Mouse (Mus musculus): ENCODE data around the gene Gm614. TPM values are rescaled to one million over a fixed set of nuclear protein-coding genes. Genes with fewer than 3 reads are reported as not detected.

Gene Gm614
- 1 to 10 TPM in 1 of 2 experiments, under 1 TPM in 1; 0.84 to 1.2 TPM for total RNA-seq (2021)
- long read RNA-seq, experiment 1 = 0 reads
- long read RNA-seq, experiment 2 = 0 reads

DNA sequence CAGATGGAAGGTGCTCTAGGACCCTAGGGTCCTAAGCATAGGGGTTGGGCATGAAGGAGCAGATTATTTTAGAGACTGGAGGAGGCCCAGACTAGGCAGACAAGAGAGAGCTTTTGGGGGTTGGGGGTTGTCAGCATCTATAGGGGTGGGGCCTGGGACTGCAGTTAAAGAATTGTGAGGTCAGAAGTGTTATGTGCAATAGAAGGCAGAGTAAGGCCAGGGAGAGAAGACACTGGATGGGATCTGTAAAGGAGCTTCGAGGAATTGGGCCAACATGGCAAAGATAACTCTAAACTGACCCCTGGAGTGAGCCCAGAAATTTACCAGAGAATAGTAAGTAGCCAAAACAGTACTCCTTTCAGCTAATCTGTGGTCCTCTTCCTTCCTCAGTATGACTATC lies at the start of gene Gm614:
Gene Gm614, minus strand, starts transcription at position 101 of the 400 bp plus-strand sequence.
- DNase-seq (ENCODE audit: low spot score in 2 of 2) = no peak

DNA sequence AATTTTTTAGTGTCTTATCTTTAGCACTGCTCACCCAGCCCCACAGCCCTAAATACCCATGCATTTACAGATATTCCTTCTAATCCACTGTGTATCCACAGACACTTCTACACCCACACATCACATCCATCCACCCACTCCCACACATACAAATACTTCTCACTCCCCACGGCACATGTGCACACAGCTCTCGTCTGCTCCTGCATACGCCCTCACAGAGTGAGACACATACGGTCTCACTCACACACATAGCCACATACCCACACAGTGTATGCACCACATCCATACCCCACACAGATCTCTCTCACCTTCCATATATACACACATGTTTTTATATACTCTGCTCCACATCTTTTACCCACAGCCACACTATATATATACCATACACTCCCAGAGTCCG lies 45.5 kb upstream of the Gm614 start:
- DNase-seq (ENCODE audit: low spot score in 2 of 2) = no peak

DNA sequence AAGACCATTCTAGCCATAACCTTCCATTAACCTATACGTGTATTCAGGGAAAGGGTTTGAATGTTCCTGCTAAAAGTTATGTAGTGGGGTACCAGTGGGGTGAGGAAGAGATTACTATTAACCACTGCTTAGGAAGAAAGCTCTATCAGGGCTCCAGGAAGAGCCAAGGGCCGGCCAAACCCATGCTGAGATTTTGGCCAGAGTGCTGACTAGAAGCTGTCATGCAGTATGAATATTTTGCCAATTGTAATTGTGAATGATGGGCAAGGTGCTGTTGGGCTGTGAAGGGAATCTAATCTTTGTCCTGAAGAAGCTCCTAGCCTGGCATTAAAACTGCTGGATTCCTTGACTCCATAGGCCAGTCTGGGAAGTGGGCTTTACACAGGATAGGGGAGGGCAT lies 40.9 kb upstream of the Gm614 start:
- no peak for DNase-seq (ENCODE audit: low spot score in 2 of 2)

DNA sequence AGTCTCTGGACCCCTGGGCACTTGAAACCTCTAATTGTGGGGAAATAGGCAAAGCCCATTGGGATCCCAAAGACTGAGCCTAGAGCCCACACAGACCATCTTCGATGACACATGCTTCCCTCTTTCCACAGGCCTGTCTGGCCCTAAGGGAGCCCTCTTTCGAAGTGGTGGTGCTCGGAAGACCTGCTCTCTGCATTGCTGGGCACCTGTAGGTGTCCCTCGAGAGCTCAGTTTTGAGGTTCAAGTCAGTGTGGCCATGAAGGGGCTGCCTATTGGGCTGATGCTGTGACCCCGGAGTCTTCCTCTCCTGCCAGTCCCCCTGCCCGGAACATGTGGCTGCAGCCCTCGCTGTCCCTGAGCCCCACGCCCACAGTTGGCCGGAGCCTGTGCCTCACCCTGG lies 37.9 kb upstream of the Gm614 start:
- no peak for DNase-seq (ENCODE audit: low spot score in 2 of 2)

DNA sequence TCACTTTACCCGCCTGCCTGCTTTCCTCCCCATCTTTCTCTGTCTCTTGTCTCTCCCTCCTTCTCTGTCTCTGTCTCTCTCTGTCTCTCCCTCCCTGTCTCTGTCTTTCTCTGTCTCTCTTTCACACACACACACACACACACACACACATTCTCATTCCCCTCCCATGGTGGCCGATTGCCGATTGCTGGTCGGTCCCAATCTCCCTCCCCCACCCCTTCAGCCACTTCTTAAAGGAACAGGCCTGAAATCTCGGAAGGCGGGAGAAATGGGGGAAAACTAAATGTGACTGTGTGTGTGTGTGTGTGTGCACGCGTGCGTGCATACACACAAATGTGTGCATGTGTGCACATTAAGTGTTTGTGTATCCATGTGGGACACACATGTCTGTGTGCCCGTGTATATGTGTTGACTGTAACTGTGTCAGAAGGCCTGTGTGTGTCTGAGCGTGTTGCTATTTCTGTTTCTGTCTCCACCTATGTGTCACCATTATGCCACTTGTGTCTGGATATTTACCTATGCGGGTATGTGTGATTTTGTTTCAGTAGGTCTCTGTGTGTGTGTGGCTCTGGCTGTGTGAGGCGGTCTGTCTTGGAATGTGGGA lies 36.7 kb upstream of the Gm614 start:
- no peak for DNase-seq (ENCODE audit: low spot score in 2 of 2)

DNA sequence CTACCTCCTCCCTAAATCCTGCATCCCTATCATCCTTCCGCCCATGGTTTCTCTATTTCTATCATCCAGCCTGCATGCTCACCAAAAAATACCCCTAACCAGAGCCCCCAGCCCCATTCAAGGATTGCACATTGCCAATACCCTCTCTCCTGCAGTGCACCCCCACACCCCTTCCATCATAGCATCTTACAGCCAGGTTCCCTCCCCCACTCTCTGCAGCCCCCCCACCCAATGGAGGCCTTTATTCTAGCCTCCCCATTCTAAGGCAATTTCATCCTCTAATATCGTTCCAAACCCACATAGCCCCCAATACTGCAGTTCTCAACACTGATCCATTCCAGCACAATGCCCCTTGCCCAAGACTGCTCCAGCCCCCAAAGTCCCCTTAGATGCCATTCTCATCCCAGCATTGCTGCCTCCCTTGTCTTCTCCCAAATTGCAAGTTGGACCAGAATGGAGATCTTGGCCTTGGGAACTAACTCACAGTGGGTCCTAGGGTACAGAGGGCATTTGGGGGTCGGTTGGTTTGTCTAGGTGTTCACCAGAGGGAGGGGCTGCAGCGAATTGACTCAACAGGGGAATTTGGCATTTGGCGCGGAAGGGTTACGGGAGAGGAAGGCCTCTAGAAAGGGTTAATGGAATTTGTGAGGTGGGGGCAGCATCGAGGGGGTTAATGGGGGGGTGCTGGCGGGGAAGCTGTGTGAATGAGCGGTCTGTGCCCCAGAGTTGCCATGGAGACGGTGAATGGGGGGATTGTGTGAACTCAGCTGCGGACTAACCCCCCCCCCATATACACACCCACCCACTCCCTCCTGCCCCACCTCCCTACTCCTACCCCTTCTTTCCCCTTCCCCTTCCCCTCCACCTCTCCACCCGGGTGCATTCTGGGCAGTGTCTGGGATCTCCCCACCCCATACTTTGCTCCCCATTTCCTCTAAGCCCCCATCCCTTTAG lies 36.0 kb upstream of the Gm614 start:
- no peak for DNase-seq (ENCODE audit: low spot score in 2 of 2)

DNA sequence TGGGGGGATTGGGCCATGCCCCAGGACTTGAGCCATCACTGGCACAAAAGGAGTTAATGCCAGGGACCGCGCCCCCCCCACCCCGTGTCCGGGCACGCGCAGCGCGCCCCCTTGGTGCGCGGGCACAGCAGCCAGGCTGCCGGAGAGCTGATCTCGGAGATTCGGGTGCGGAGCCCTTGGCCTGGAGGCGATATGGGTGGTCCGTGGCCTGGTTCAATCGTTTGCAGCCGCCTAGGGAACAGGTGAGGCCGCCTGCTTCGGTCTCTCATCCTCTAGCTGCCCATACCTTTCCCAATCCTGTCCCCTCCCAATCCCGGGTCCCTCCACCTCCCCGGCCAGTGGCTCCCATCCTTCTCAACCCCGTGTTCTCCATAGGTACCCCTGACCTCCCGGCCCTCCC lies 35.3 kb upstream of the Gm614 start, which contains the start of gene Nlgn3:
Gene Nlgn3, plus strand, starts transcription at position 114 of the 400 bp plus-strand sequence.
- peak in 1 of 2 experiments; percentile 4 for DNase-seq (ENCODE audit: low spot score in 2 of 2)

DNA sequence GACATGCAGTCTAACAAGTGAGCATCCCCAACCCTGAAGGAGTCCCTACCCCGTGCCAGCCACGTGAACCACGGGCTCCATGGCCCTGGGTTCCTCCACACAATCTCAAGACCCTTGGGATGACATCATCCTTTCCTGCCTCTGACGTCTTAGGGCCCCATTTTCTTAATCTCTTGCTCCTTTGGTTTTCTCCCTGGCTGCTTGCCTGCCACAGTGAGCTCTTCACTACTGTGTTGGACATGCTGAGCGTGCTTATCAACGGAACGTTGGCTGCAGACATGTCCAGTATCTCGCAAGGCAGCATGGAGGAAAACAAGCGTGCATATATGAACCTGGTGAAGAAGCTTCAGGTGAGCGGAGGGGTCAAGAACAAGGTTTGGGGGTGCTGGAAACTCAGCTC lies 26.3 kb upstream of the Gm614 start:
- DNase-seq (ENCODE audit: low spot score in 2 of 2) = no peak

DNA sequence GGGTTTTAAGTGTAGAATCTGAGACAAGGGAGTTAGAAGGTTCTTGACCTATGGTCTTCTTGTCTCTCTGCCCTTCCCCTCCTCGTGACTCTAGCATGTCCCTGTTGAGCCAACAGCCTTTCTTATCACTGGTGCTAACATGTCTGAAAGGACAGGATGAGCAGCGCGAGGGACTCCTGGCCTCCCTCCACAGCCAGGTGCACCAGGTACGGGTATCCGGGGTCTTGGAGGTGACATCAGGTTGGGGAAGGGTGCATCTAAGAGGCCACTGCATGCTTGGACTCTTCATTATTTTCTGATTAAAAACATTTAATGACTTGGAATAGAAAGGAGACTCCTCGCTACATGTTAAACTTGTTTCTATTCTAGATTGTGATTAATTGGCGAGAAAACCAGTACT lies 25.2 kb upstream of the Gm614 start:
- DNase-seq (ENCODE audit: low spot score in 2 of 2) = no peak

DNA sequence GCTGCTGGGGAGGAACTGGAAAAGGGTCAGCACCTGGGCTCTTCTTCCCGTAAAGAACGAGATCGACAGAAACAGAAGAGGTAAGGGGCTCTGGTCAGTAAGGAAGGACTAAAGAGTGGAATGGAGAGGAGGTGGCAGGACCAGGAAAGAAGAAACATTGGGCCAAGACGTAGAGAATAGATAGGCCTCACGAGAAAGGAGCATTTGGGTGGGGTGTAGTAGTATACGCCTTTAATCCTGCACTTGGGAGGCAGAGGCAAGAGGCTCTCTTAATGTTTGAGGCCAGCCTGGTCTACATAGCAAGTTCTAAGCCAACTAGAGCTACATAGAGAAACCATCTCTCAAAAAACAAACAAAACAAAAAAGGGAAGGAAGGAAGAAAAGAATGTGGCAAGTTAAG lies 24.6 kb upstream of the Gm614 start:
- no peak for DNase-seq (ENCODE audit: low spot score in 2 of 2)

DNA sequence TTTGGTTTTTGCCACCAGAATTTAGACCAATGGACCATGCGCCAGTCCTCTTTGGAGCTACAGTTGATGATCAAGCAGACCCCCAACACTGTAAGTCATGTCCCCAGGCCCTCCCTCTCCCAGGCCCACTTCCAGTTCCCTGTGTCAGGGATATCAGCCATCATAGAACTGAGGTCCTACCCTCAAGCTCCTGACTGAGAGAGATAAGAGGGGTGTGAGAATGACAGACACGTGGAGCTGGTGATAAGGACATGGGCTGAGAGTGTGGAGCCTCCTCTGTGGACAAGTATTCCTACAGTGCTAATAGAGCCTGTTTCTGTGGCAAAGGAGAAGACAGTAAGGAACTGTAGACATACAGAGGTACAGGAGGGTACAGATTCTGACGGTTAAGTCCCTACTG lies 23.8 kb upstream of the Gm614 start:
- DNase-seq (ENCODE audit: low spot score in 2 of 2) = no peak

DNA sequence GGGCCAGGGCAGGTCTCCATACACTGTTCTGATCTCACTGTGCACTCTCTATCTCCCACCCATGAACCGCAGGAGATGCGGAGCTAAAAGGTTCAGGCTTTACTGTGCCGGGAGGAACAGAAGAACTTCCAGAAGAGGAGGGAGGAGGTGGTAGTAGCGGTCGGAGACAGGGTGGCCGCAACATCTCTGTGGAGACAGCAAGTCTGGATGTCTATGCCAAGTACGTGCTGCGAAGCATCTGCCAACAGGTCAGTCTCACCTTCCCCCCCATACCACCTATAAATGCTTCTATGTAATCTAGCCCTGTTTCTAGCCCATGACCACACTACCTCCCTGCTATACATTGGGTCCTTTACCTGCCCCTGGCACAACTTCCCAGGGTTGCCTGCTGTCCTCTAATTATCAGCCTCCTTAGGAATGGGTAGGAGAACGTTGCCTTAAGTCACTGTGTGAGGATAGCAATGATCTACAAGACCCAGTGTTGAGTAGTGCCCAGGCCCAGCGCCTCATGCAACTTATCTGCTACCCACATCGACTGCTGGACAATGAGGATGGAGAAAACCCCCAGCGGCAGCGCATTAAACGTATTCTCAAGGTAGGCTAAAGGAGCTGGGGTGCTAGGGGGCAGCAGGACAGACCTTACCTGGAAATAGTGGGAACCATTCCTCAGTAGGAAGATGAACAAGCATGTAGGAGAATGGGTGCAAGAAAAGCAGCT lies 22.3 kb upstream of the Gm614 start:
- DNase-seq (ENCODE audit: low spot score in 2 of 2) = no peak

DNA sequence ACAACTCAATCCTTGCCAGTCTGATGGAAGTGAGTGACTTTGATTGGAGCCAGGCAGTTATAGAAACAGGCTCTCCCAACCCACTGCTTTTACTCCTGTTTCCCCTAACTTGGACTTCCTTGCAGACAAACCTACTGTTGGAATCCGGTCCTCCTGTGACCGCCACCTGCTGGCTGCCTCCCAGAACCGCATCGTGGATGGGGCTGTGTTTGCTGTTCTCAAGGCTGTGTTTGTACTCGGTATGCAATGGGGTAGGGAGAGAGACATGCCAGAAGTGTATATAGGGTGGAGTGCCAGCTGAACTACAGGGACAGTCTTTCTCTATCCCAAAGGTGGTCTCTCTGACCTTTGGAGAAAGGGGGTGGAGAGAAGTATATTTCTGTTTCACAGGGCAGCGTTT lies 21.7 kb upstream of the Gm614 start:
- peak in 1 of 2 experiments; percentile 10 for DNase-seq (ENCODE audit: low spot score in 2 of 2)

DNA sequence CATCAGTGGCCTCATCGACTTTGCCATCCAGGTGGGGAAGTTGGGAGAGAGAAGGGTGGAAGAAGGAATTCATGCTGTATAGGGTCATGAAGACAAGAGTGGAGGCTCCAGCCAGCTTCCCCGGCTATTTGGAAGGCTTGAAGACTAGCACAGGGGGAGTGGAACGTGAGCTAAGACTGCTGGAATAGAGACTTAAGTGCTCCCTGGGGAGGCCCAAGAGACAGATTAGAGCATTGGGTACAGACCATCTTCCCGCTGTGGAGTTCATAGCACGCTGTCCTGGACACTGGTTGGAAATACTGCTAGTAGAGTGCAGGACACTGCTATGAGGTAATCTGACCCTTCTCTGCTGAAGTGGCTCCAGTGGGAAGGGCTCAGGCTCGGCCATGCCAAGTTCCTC lies 19.0 kb upstream of the Gm614 start:
- DNase-seq (ENCODE audit: low spot score in 2 of 2) = no peak

DNA sequence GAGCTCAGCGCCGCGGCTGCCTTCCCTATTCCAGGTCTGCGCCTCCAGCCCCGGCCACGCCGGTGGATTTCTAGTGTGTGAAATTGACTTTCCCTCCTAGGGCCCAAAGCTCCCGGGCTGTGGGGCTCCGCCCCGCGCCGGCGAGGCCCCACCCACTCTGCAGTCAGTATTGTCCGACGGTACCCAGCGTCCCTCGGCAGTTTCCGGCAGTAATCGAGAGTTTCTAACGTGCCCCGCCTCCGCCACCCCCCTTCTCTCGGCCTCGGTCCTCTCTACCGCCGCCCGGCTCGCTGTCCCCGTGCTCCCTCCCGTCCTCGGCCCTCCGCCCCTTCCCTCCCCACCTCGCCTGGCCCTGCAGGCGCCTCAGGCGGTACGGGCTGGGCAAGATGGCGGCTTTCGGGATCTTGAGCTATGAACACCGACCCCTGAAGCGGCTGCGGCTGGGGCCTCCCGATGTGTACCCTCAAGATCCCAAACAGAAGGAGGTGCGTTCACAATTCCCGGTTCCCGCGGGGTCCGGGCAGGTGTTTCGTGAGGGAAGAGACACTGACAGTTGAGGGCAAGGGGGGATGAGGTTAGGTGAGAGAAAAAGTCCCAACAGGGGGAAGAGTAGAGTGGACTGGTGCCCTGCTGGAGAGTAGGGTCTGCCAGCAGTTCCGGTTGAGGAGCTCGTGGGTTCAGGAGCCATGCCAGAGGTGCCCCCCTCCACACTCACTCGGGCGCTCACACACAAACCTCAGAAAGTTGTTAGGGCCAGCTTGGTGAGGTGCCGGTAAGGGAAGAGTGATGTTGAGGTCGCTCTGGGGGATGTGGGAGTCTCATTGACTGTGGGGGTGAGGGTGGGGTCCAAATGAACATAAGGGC lies 10.3 kb upstream of the Gm614 start, which contains the start of gene Med12:
Gene Med12, plus strand, starts transcription at position 156 of the 864 bp plus-strand sequence.
- peak; percentile 57 to 70 for DNase-seq (ENCODE audit: low spot score in 2 of 2)

DNA sequence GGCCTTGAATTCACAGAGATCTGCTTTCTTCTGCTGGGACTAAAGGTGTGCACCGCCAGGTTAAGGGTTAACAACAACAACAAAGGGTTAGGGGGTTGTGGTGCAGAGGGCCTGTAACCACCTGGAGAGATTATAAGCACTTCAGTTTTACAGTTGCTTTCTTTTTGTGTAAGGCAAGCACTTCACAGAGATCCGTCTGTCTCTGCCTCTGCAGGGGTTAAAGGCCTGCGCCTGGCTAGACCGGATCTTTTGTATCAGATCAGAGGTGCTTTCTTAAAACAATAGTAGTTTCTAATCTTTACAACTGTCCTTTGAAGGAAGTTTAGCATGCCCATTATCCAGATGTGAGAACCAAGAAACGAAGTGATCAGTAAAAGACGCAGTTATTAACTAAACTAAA lies 9.6 kb upstream of the Gm614 start:
- no peak for DNase-seq (ENCODE audit: low spot score in 2 of 2)

DNA sequence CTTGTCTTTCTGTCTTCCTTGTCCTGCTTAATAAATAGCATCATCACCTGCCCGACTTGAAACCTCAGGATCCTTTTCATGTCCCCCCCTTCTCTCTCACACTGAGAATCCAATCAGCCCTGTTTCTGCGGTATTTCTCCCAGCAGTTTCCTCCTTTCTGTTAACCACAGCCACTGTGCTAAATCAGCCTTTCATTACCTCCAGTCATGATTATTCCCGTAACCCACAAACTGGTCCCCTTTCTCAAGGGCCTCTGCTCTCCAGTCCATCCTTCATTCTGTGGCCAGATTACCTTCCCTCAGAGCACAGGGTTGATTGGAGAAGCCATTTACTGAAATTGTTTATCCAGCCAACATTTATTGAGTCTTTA lies 4.9 kb upstream of the Gm614 start, which contains the start of gene Gm20489:
Gene Gm20489, minus strand, starts transcription at position 269 of the 370 bp plus-strand sequence.
- no peak for DNase-seq (ENCODE audit: low spot score in 2 of 2)

DNA sequence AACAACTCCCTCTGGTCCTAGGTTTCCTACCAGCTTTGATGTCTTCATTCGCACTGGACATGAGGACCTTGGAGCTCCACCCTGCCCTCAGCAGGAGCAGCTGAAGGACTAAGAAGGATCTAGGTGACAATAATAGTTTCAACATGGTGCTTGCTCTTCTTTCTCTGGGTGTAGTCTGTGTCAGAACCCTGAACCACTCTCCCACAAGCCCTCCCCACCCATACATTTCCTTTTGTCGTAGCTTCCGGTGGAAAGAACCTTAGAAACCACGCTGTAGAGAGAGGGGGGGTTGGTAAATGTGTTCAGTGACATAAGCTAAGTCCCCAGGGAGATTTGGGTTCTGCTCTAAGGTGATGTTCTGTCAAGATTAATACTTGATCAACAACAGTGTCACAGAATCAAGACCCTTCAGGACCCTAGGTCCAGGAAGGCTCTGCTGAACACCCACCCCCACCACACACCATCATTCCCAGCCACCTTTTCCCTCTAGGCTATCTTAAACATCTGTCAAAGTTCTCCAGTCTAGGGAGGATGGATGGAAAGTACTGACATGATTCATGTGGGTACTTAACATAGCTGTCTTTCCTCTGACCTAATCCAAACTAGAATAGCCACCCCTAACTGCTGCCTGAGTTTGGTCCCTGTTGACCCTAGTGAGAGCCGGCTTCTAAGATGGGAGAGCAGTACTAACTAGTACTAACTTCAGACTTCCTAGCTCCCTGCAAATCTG lies 4.4 kb upstream of the Gm614 start, which contains the start of gene Il2rg:
Gene Il2rg, minus strand, starts transcription at position 231 of the 730 bp plus-strand sequence.
- no peak for DNase-seq (ENCODE audit: low spot score in 2 of 2)

DNA sequence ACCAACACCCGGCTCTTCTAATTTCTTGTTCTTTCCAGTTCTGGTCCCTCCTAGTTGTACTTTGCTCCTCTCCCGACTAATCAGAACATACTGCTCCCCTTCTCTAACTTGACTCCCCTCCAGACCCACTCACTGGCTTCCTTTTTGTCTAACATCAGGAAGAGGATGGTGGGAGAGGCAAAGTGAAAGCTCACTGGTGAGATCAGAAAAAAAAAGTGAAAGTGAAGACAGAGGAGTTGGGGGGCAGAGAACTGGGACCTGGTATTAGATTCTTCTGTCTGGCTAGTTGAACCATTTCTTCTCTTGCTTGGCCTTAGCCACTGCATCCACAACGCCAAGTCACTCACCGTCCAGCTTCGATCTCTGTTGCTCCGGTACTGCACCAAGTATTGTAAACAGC lies 2.8 kb upstream of the Gm614 start:
- no peak for DNase-seq (ENCODE audit: low spot score in 2 of 2)
